Mouse (Mus musculus) heart, embryonic 12.5 days (tissue): ENCODE data around the gene Tti1. TPM values are rescaled to one million over a fixed set of nuclear protein-coding genes. Genes with fewer than 3 reads are reported as not detected.
A peak's percentile ranks its signal among the peaks of the same experiment; 100 is the strongest.

Experiments used
- ATAC-seq: fragments of 200-750 bp; cut with Nextera tagmentation; 2 replicates; pipeline ENCODE4 v1.8.0; 2017; ENCODE audit warnings: moderate TSS enrichment, moderate library complexity; ENCODE audit not compliant: insufficient number of reproducible peaks, low FRiP score
- H3K27ac ChIP-seq: fragments of 300-500 bp; sonication (generic); 2 replicates; pipeline ENCODE4 v1.5.1; 2016; ENCODE audit warnings: mild to moderate bottlenecking, moderate library complexity; ENCODE audit not compliant: poor library complexity, severe bottlenecking
- H3K27me3 ChIP-seq: fragments of 300-500 bp; sonication (generic); replicated peaks from 2 replicates; pipeline ENCODE4 v1.6.1; 2016; ENCODE audit warnings: mild to moderate bottlenecking, moderate library complexity
- H3K36me3 ChIP-seq: fragments of 300-500 bp; sonication (generic); 2 replicates; pipeline ENCODE4 v1.6.1; 2016; ENCODE audit warnings: mild to moderate bottlenecking, moderate library complexity
- H3K4me1 ChIP-seq: fragments of 300-500 bp; sonication (generic); replicated peaks from 2 replicates; pipeline ENCODE4 v1.6.1; 2016; ENCODE audit warnings: mild to moderate bottlenecking
- H3K4me2 ChIP-seq: fragments of 300-500 bp; sonication (generic); 2 replicates; pipeline ENCODE4 v1.6.1; 2016; ENCODE audit warnings: mild to moderate bottlenecking, moderate library complexity
- H3K4me3 ChIP-seq: fragments of 300-500 bp; sonication (generic); 2 replicates; pipeline ENCODE4 v1.5.1; 2016; ENCODE audit warnings: mild to moderate bottlenecking
- H3K9ac ChIP-seq: fragments of 300-500 bp; sonication (generic); 2 replicates; pipeline ENCODE4 v1.6.1; 2016; ENCODE audit warnings: mild to moderate bottlenecking, moderate library complexity
- H3K9me3 ChIP-seq: fragments of 300-500 bp; sonication (generic); replicated peaks from 2 replicates; pipeline ENCODE4 v1.6.1; 2016; ENCODE audit warnings: mild to moderate bottlenecking, moderate library complexity
- WGBS: fragments of 180-500 bp; shearing (Covaris S2); methylation state at CpG from one replicate; pipeline ENCODE4 v1.1.7; 2016; 5-methylcytosine and 5-hydroxymethylcytosine counted together
- polyA plus RNA-seq: library from polyadenylated mRNA; unstranded; fragments of >200 nt; fragmentation: Nextera tagmentation; extraction: Ambion mirVana; gene quantifications from 2 replicates; pipeline ENCODE4 v1.2.1, GENCODE M21; 2016

Gene Tti1
- polyA plus RNA-seq, 1 experiment from 2014 or later = 28.1 TPM

DNA sequence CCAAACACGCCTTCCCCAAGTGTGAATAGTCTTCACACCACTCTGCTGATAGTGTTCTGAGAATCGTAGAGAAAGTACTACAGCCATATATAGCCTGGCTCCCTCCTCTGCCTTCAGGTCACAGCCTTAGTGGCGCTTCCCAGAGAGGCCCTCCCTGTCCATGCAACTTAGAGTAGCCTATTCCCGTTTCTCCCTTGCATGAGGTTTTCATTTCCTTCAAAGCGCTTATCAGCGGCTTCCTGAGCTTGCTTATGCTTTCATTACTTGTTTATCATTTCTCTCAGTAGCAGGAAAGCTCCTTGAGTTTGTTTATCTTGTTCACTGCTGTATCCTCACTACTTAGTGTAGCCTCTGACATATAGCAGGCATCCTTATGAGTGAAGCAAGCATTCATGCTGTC lies 23.6 kb downstream of the Tti1 start:
- Histone ChIP-seq H3K27ac (0 out of 2 replicates have a peak overlapping the region, but pooled peaks have one; percentile 24), H3K36me3 (peaks cover 47% of the 10 kb centered on the region), H3K27me3 (no peaks in the 10 kb centered on the region), H3K4me2 (no peak overlapping the region), H3K4me3 (no peak overlapping the region), H3K4me1 (peaks cover 20% of the 10 kb centered on the region), H3K9ac (no peak overlapping the region), H3K9me3 (peaks cover 7% of the 10 kb centered on the region; the same call in 1 of the 2 replicates)
- 40% methylated on average over 6 of the region's 6 CpGs for WGBS
- 0 out of 2 replicates have a peak, but pooled peaks have one; percentile 51 for ATAC-seq

DNA sequence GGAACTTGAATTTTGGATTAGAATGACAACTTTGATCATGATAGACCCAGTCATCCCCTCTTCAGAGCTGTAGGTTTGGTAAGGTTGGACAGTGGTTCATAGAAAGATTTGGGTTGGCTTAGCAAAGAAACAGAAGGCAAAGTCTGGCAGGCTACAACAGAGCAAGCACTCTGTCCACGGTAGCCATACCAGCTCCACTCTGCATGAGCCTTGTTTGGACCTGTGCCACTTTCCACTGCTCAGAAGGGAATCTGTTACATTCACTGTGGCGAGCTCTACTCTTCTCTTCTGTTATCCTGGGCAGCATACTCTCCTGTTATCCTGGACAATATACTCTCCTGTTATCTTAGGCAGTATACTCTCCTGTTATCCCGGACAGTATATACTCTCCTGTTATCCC lies 29.4 kb downstream of the Tti1 start:
- Histone ChIP-seq H3K27me3 (no peaks in the 10 kb centered on the region), H3K4me3 (no peak overlapping the region), H3K36me3 (peaks cover 35% of the 10 kb centered on the region), H3K4me2 (no peak overlapping the region), H3K9ac (no peak overlapping the region), H3K4me1 (peaks cover 10% of the 10 kb centered on the region), H3K27ac (no peak overlapping the region), H3K9me3 (no peaks in the 10 kb centered on the region)
- 49% methylated on average over 3 of the region's 3 CpGs for WGBS
- no peak for ATAC-seq

DNA sequence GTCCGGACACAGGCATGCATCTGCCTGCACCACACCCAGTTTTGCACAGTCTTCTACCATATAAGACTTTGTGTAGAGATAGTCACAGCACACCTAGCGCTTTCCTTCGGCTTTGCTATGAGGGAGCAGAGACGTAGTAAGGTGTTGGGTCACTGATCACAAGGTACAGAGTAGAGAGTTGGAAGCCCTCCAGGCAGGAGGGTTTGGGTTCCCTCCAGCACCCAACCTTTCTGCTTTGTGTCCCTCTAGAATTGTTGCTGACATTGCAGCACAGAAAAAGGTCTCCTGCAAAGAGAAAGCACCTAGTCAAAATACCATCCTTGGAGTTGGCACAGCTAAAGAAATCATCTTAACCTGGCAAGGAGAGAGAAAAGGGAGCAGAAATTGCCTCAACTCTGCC lies 35.7 kb downstream of the Tti1 start:
- Histone ChIP-seq H3K4me2 (no peak overlapping the region), H3K27ac (no peak overlapping the region), H3K4me1 (peaks cover 22% of the 10 kb centered on the region), H3K9ac (no peak overlapping the region), H3K27me3 (no peaks in the 10 kb centered on the region), H3K36me3 (peaks cover 64% of the 10 kb centered on the region), H3K9me3 (no peaks in the 10 kb centered on the region), H3K4me3 (no peak overlapping the region)
- 89% methylated on average over 4 of the region's 4 CpGs for WGBS
- ATAC-seq = no peak

DNA sequence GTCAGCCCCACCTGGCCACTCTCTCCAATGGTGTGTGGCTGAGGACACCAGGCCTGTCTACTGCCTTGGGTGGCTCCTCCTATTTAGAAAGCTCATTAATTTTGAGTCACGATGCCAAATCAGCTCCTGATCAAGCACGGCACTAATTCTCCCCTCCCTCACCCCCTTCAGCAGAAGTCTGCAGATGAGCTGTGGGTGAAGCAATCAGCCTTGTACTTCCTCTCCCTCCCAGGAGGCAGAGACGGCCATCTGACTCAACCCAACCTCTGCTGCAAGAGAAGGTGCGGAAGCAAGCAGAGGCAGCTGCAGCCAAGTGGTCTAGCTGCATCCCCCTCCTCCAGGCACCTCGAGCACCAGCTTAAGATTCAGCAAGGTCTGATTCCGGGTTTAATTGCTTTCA lies 37.2 kb downstream of the Tti1 start:
- Histone ChIP-seq H3K4me1 (peaks cover 32% of the 10 kb centered on the region), H3K4me2 (no peak overlapping the region), H3K36me3 (peaks cover 52% of the 10 kb centered on the region), H3K27me3 (no peaks in the 10 kb centered on the region), H3K27ac (no peak overlapping the region), H3K9ac (no peak overlapping the region), H3K9me3 (no peaks in the 10 kb centered on the region), H3K4me3 (no peak overlapping the region)
- no peak for ATAC-seq
- 84% methylated on average over 6 of the region's 6 CpGs for WGBS

DNA sequence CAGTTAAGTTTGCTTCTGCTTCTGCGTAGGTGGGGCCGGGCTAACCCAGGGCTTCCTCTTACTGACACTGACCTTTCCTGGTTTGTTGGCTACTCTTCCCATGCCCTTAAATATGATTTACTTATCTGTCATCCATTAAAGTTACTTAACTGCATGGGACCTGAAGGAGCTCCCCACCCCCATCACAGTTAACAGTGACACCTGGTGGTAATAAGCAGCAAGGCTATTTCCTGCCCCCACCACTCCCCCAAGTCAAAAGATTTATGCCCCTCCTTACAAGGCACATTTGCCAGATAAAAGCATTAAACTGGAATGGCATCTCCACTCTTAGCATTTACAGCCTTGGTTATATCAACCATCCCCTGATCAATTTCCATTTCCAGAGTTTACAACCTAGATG lies 38.3 kb downstream of the Tti1 start:
- Histone ChIP-seq H3K9me3 (no peaks in the 10 kb centered on the region), H3K36me3 (peaks cover 42% of the 10 kb centered on the region), H3K4me1 (peaks cover 43% of the 10 kb centered on the region), H3K27me3 (no peaks in the 10 kb centered on the region), H3K9ac (no peak overlapping the region), H3K4me3 (no peak overlapping the region), H3K27ac (no peak overlapping the region), H3K4me2 (no peak overlapping the region)
- ATAC-seq = no peak
- 98% methylated on average over 2 of the region's 2 CpGs for WGBS

DNA sequence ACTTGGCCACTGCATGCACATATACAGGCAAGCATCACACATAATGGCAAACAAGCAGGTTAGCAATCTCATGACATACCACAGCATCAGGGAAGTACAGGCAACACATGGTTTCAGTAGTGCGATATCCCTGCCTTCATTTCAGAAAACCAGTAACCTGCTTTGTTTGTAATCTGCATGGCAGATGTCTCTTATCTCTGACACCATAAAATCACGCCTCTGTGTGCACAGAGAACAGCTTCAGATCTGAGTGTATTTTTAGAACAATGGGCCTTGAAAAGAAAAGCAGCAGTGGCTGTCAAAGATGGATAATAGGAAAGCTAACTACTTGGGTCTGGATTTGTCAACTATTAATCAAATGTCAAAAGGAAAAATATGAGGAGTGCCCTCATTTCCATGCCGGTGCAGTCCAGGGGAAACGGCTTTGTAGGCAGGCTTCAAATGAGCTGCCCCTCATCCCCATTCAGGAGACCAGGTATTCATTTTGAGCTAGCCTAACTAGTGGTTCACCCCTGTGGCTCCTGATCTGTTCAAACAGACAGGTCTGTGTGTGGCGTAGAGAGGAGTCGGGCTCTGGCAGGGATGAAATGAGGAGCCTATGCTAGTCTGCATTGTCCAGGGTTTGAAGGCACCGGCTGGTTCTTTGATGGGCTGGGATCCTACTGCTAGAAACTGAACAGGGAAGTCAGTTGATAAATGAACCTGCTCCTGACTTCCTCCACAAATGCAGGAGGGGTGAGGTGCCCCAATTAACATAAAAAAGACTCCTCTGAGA lies 39.6 kb downstream of the Tti1 start:
- peaks cover 47% of the 10 kb centered on the region for H3K4me1 ChIP-seq
- no peak overlapping the region for H3K4me2 ChIP-seq
- no peak overlapping the region for H3K9ac ChIP-seq
- ATAC-seq = no peak
- peaks cover 29% of the 10 kb centered on the region for H3K36me3 ChIP-seq
- H3K27me3 ChIP-seq = no peaks in the 10 kb centered on the region
- no peak overlapping the region for H3K4me3 ChIP-seq
- WGBS = 48% methylated on average over 7 of the region's 7 CpGs
- H3K27ac ChIP-seq = no peak overlapping the region
- H3K9me3 ChIP-seq = no peaks in the 10 kb centered on the region

DNA sequence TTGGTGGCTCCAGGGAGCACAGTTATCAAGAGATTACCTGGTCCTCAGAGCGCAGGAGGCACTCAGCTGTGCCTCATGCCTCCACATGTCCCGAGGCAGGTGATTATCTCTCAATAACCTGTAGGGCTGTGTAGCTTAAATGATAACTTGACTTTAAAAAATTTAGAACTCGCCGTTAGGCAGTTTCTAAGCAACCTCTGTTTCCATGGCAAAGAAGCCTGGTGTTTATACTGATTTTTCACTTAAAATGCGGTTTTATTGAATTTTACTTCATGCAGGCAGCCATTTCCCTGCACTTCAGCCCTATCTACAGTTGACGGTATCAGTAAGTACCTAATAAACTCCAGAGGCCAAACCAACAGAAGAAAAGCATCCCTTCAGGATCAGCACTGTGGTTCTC lies 42.0 kb downstream of the Tti1 start:
- Histone ChIP-seq H3K4me2 (no peak overlapping the region), H3K36me3 (peaks cover 24% of the 10 kb centered on the region), H3K4me1 (peaks cover 47% of the 10 kb centered on the region), H3K9ac (no peak overlapping the region), H3K27ac (peak overlapping the region; percentile 78; the same call in 1 of the 2 replicates), H3K9me3 (no peaks in the 10 kb centered on the region), H3K4me3 (no peak overlapping the region), H3K27me3 (no peaks in the 10 kb centered on the region)
- no peak for ATAC-seq
- WGBS = 73% methylated on average over 6 of the region's 6 CpGs

DNA sequence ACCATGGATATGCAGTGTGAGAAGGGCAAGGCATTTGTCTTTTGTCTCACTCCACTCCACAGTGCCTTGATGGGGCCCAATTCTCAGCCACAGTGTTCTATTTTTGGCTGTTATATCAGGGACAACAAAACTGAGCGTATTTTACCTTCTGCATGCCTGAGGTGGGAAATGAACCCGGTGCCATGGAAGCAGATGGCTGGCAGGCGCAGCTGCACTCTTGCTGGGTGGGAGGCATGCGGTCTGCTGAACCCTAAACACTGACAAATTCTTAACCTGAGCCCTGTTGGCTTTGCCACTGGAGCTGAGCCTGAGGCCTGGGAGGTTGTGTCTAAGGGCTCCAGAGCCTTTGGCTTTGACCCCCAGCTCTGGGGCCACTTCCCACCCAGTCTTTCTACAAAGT lies 42.6 kb downstream of the Tti1 start:
- Histone ChIP-seq H3K36me3 (peaks cover 20% of the 10 kb centered on the region), H3K4me2 (peak overlapping the region; percentile 6; the same call in 1 of the 2 replicates)
- WGBS = 55% methylated on average over 4 of the region's 4 CpGs

DNA sequence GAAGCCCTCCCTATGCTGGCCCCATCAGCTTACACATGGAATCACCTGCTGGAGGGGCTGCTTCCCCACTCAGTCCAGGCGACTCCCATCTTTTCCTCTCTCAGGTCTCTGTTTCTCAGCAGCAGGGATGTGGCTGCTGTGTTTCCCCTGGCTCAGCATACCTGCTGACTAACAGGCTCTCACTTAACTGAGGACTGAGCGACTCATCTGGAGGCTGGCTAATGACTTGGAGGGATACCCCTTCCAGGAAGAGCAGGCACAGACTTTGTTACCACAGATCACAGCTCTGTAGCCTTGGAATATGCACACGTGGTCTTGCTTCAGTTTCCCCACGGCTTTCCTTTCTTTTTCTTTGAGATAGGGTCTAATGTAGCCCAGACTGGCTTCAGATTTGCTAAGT lies 45.0 kb downstream of the Tti1 start:
- no peak for ATAC-seq
- peaks cover 35% of the 10 kb centered on the region for H3K4me1 ChIP-seq
- no peak overlapping the region for H3K4me3 ChIP-seq
- H3K36me3 ChIP-seq = peaks cover 17% of the 10 kb centered on the region
- H3K4me2 ChIP-seq = no peak overlapping the region
- no peak overlapping the region for H3K9ac ChIP-seq
- WGBS = 80% methylated on average over 4 of the region's 4 CpGs
- no peaks in the 10 kb centered on the region for H3K9me3 ChIP-seq
- H3K27ac ChIP-seq = no peak overlapping the region
- no peaks in the 10 kb centered on the region for H3K27me3 ChIP-seq

More for the DNA sequence above, 42.6 kb downstream of the Tti1 start:
- H3K9ac ChIP-seq = 0 out of 2 replicates have a peak overlapping the region, but pooled peaks have one; percentile 28
- H3K4me3 ChIP-seq = no peak overlapping the region
- H3K4me1 ChIP-seq = peaks cover 47% of the 10 kb centered on the region
- H3K9me3 ChIP-seq = no peaks in the 10 kb centered on the region
- no peaks in the 10 kb centered on the region for H3K27me3 ChIP-seq
- H3K27ac ChIP-seq = peak overlapping the region; percentile 78
- ATAC-seq = no peak

DNA sequence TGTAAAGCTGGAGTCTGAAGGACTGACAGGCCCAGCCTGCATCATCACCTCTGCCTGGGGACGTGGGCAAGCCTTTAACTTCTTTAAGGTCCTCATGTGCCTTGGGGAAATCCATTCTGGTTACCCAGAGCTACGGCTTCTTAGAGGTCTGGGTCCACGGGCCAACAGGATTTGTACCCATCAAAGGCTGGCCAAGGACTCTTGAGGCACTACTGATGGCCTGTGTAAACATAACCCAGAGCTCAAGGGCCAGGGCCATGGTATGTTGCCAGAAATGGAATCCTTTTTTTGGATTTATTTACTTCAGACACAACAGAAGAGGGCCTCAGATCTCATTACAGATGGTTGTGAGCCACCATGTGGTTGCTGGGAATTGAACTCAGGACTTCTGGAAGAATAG lies 45.5 kb downstream of the Tti1 start:
- Histone ChIP-seq H3K4me1 (peaks cover 30% of the 10 kb centered on the region), H3K9ac (no peak overlapping the region), H3K4me3 (no peak overlapping the region), H3K4me2 (no peak overlapping the region), H3K27ac (no peak overlapping the region), H3K9me3 (no peaks in the 10 kb centered on the region), H3K36me3 (peaks cover 17% of the 10 kb centered on the region), H3K27me3 (no peaks in the 10 kb centered on the region)
- no peak for ATAC-seq
- whole genome bisulfite sequencing = 87% methylated on average over 3 of the region's 3 CpGs

DNA sequence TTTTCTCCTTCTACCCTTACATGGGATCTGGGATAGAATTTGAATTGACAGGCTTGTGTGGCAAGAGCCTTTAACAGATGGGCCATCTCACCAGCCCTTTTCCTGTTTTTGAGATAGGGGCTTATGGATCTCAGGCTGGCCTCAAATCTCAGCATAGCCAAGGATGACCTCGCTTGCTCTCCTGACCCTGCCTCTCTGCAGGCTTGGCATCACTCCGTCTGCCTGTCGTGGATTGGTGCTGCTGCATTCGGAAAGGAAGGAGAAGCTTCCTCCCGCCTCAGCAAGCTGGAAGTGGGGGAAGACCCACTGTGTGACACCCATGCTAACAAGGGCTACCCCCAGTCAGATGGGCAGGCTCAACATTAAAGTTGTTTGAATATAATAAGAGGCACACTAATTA lies 49.0 kb downstream of the Tti1 start:
- Histone ChIP-seq H3K9me3 (no peaks in the 10 kb centered on the region), H3K9ac (no peak overlapping the region), H3K27me3 (peaks cover 26% of the 10 kb centered on the region), H3K4me2 (no peak overlapping the region), H3K36me3 (peaks cover 17% of the 10 kb centered on the region), H3K27ac (no peak overlapping the region), H3K4me1 (peaks cover 18% of the 10 kb centered on the region), H3K4me3 (no peak overlapping the region)
- 57% methylated on average over 5 of the region's 5 CpGs for WGBS
- ATAC-seq = no peak

DNA sequence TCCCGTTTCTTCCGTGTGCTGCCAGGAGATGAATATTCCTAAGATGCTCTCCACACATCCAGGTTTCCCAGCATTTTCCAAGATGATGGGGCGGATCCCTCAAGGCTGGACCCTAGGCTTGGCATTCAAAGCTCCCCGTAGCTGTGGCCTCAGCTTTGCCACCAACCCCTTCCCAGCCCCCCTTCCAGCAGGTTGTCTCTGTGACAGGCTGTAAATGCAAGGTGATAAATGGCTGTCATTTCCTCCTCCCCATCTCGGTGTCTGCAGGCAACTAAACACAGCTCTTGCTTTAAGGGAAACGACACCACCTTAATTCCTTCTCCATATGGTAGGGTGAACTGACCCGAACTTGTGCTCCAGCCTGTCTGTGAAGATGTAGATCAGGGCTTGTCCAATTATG lies 52.6 kb downstream of the Tti1 start:
- Histone ChIP-seq H3K4me1 (peaks cover 18% of the 10 kb centered on the region), H3K4me2 (peak overlapping the region; percentile 35), H3K9ac (no peak overlapping the region), H3K4me3 (no peak overlapping the region), H3K27me3 (peaks cover 27% of the 10 kb centered on the region), H3K27ac (no peak overlapping the region), H3K9me3 (no peaks in the 10 kb centered on the region), H3K36me3 (no peaks in the 10 kb centered on the region)
- WGBS = 5% methylated on average over 7 of the region's 7 CpGs
- ATAC-seq = no peak
